Mouse (Mus musculus): ENCODE results near the gene Bcdin3d. TPM values are rescaled to one million over a fixed set of nuclear protein-coding genes. Genes with fewer than 3 reads are reported as not detected.
"Not testable (repeated sequence)": the region's sequence is repeated elsewhere in the genome, so short reads cannot be mapped to it uniquely, and the experiment has no call there.

The Bcdin3d gene
- polyA plus RNA-seq, 1 experiment from 2014 or later: 5.2 TPM

DNA sequence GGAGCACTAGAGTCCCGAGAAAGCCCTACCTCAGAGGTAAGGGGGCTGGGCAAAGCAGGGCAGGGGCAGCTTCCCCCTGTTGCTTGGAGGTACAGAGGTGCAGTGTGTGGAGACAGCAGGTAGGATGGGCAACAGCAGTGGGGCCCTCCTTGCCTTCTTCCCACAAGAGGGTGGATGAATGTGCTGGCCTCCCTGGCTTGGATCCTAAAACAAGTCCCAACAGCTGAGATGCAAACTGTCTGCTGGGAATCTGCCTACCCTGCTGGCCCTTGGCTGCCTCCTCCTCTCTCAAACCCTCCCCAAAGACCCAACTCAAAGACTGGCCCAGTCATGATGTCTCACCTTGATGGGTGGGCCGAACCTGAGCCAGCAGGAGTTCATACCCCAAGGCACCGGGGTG is 19.1 kb downstream of the Bcdin3d start:
- H3K4me2 ChIP-seq: no peak overlapping the region
- H3K9ac ChIP-seq: no peak overlapping the region
- no peaks in the 10 kb centered on the region for H3K36me3 ChIP-seq (replicated peaks)
- no peaks in the 10 kb centered on the region for H3K9me3 ChIP-seq (replicated peaks)
- H3K27ac ChIP-seq (replicated peaks): no peak overlapping the region
- H3K4me1 ChIP-seq (replicated peaks): peaks cover 26% of the 10 kb centered on the region
- 76% methylated on average over 3 of the region's 3 CpGs for WGBS (ENCODE audit: insufficient replicate concordance)
- no peak overlapping the region for H3K4me3 ChIP-seq (replicated peaks)
- H3K27me3 ChIP-seq: peaks cover 13% of the 10 kb centered on the region
- ATAC-seq (ENCODE audit: insufficient read depth): no peak

GRCm38 (mm10) chr15:99454585-99455279 is 19.8 kb downstream of the Bcdin3d start:
- H3K4me1 ChIP-seq (replicated peaks): peaks cover 33% of the 10 kb centered on the region
- no peak overlapping the region for H3K9ac ChIP-seq

GRCm38 (mm10) chr15:99453153-99453900 is 21.2 kb downstream of the Bcdin3d start:
- no peak for ATAC-seq (ENCODE audit: insufficient read depth)
- H3K4me1 ChIP-seq (replicated peaks): peaks cover 42% of the 10 kb centered on the region
- H3K9me3 ChIP-seq (replicated peaks): no peaks in the 10 kb centered on the region
- no peak overlapping the region for H3K4me3 ChIP-seq (replicated peaks)
- no peak overlapping the region for H3K9ac ChIP-seq
- no peak overlapping the region for H3K27ac ChIP-seq (replicated peaks)
- H3K36me3 ChIP-seq (replicated peaks): no peaks in the 10 kb centered on the region
- peaks cover 13% of the 10 kb centered on the region for H3K27me3 ChIP-seq
- 64% methylated on average over 11 of the region's 11 CpGs for WGBS (ENCODE audit: insufficient replicate concordance)
- H3K4me2 ChIP-seq: no peak overlapping the region

More at GRCm38 (mm10) chr15:99454585-99455279, 19.8 kb downstream of the Bcdin3d start:
- WGBS (ENCODE audit: insufficient replicate concordance): 59% methylated on average over 7 of the region's 7 CpGs
- Histone ChIP-seq H3K27me3 (peaks cover 13% of the 10 kb centered on the region), H3K4me2 (no peak overlapping the region), H3K4me3 (replicated peaks) (no peak overlapping the region), H3K9me3 (replicated peaks) (no peaks in the 10 kb centered on the region), H3K36me3 (replicated peaks) (no peaks in the 10 kb centered on the region), H3K27ac (replicated peaks) (no peak overlapping the region)
- no peak for ATAC-seq (ENCODE audit: insufficient read depth)

GRCm38 (mm10) chr15:99449751-99450280 is 24.7 kb downstream of the Bcdin3d start:
- H3K27ac ChIP-seq (replicated peaks): peak overlapping the region; percentile 35
- H3K9ac ChIP-seq: no peak overlapping the region
- H3K36me3 ChIP-seq (replicated peaks): no peaks in the 10 kb centered on the region
- 11% methylated on average over 8 of the region's 8 CpGs for WGBS (ENCODE audit: insufficient replicate concordance)
- H3K4me1 ChIP-seq (replicated peaks): peaks cover 25% of the 10 kb centered on the region
- ATAC-seq (ENCODE audit: insufficient read depth): peak; percentile 69
- no peaks in the 10 kb centered on the region for H3K9me3 ChIP-seq (replicated peaks)
- H3K27me3 ChIP-seq: no peaks in the 10 kb centered on the region
- H3K4me2 ChIP-seq: peak overlapping the region; percentile 48
- no peak overlapping the region for H3K4me3 ChIP-seq (replicated peaks)

DNA sequence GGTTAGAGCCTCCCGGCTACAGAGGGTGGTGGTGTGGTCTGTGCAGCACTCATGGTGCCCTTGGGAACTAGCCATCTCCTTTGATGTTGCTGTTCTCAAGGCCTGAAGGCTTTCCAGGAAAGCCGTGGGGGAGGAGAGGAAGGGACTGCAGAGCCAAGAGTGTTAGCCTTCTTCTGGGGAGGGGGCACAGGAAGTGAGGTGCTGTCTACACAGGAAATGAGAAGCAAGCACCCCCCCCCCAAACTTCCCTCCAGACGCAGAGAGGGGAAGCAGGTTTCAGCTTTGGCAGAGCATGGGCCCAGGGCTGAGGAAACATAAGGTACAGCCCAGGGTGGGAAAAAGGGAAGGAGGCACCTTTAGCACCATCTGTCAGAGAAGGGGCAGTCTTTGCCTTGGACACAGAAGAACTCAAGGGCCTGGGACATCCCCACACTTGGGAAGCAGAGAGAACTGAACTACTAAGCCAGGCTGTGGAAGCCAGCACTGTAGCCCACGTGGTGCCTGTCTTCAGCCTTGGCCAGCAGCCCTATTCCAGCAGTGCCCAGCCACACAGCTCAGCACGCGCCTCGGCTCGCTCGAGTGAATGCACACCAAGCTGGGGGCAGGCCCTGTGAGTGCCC is 25.3 kb downstream of the Bcdin3d start:
- H3K27ac ChIP-seq (replicated peaks): peak overlapping the region; percentile 35
- H3K9me3 ChIP-seq (replicated peaks): no peaks in the 10 kb centered on the region
- ATAC-seq (ENCODE audit: insufficient read depth): peak; percentile 45
- 15% methylated on average over 9 of the region's 9 CpGs for WGBS (ENCODE audit: insufficient replicate concordance)
- no peak overlapping the region for H3K4me3 ChIP-seq (replicated peaks)
- no peak overlapping the region for H3K9ac ChIP-seq
- H3K36me3 ChIP-seq (replicated peaks): no peaks in the 10 kb centered on the region
- H3K27me3 ChIP-seq: no peaks in the 10 kb centered on the region
- H3K4me2 ChIP-seq: peak overlapping the region; percentile 48
- H3K4me1 ChIP-seq (replicated peaks): peaks cover 25% of the 10 kb centered on the region

- H3K4me3 ChIP-seq (replicated peaks); H3K4me2 ChIP-seq; ATAC-seq (ENCODE audit: insufficient read depth); H3K9ac ChIP-seq; H3K27ac ChIP-seq (replicated peaks); H3K36me3 ChIP-seq (replicated peaks); H3K27me3 ChIP-seq; H3K9me3 ChIP-seq (replicated peaks): not testable (repeated sequence)
- 67% methylated on average over 10 of the region's 10 CpGs for WGBS (ENCODE audit: insufficient replicate concordance)
- H3K4me1 ChIP-seq (replicated peaks): peaks cover 28% of the 10 kb centered on the region
Observed at GRCm38 (mm10) chr15:99446136-99446535, 28.4 kb downstream of the Bcdin3d start.

DNA sequence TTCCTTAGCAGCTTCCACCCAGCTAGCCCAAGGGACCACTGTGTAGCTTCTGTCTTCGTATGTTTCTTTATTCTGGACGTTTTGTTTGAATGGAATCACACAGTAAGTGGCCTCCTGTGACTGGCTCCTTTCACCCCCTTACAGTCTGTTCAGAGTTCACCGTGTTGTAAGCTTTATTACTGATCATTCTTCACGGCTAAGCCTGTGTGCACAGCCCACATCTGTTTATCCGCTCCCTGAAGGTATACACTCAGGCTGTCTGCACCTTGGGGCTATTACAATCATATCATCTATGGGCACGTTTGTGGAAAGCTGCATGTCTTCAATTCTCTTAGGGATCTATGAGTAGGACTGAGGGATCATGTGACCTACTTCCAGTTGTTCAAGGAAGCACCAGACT is 29.0 kb downstream of the Bcdin3d start:
- no peak for ATAC-seq (ENCODE audit: insufficient read depth)
- Histone ChIP-seq H3K4me1 (replicated peaks) (peaks cover 31% of the 10 kb centered on the region), H3K36me3 (replicated peaks) (no peaks in the 10 kb centered on the region), H3K9me3 (replicated peaks) (no peaks in the 10 kb centered on the region), H3K9ac (no peak overlapping the region), H3K27me3 (no peaks in the 10 kb centered on the region), H3K27ac (replicated peaks) (no peak overlapping the region), H3K4me2 (no peak overlapping the region), H3K4me3 (replicated peaks) (no peak overlapping the region)
- 61% methylated on average over 6 of the region's 6 CpGs for WGBS (ENCODE audit: insufficient replicate concordance)

DNA sequence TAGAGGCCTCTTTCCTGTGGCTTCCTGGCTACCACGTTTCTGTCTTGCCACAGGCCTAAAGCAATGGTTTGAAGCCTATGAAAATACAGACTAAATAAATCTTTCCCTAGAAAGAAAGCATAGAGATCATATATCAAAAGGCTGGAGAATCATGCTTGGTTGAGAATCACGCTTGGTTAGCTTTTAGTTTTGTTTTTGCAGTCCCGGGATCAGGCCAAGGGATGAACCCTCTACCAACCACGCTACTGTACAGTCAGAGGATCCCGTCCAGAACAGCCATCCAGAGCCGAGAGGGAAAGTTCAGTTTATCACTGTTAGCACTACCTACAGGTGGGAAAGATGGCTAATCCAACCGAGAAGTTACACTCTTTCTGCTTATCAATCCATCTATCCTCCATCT is 32.2 kb downstream of the Bcdin3d start:
- Histone ChIP-seq H3K27ac (replicated peaks) (no peak overlapping the region), H3K4me1 (replicated peaks) (peaks cover 16% of the 10 kb centered on the region; the same call in 1 of the 2 replicates), H3K27me3 (no peaks in the 10 kb centered on the region), H3K4me3 (replicated peaks) (no peak overlapping the region), H3K9ac (no peak overlapping the region), H3K9me3 (replicated peaks) (no peaks in the 10 kb centered on the region), H3K36me3 (replicated peaks) (no peaks in the 10 kb centered on the region), H3K4me2 (no peak overlapping the region)
- ATAC-seq (ENCODE audit: insufficient read depth): no peak
- WGBS (ENCODE audit: insufficient replicate concordance): 65% methylated on average over 7 of the region's 7 CpGs

- no peak for ATAC-seq (ENCODE audit: insufficient read depth)
- Histone ChIP-seq H3K4me2 (no peak overlapping the region), H3K4me3 (replicated peaks) (no peak overlapping the region), H3K9me3 (replicated peaks) (no peaks in the 10 kb centered on the region), H3K27ac (replicated peaks) (no peak overlapping the region), H3K9ac (no peak overlapping the region), H3K36me3 (replicated peaks) (no peaks in the 10 kb centered on the region), H3K27me3 (no peaks in the 10 kb centered on the region), H3K4me1 (replicated peaks) (peaks cover 18% of the 10 kb centered on the region; the same call in 1 of the 2 replicates)
- 62% methylated on average over 8 of the region's 8 CpGs for WGBS (ENCODE audit: insufficient replicate concordance)
Observed at GRCm38 (mm10) chr15:99440816-99441457, 33.6 kb downstream of the Bcdin3d start.

- no peak for ATAC-seq (ENCODE audit: insufficient read depth)
- Histone ChIP-seq H3K36me3 (replicated peaks) (no peaks in the 10 kb centered on the region), H3K27me3 (no peaks in the 10 kb centered on the region), H3K27ac (replicated peaks) (no peak overlapping the region), H3K9ac (no peak overlapping the region), H3K4me1 (replicated peaks) (peaks cover 20% of the 10 kb centered on the region; the same call in 1 of the 2 replicates), H3K9me3 (replicated peaks) (no peaks in the 10 kb centered on the region), H3K4me2 (no peak overlapping the region), H3K4me3 (replicated peaks) (no peak overlapping the region)
- 42% methylated on average over 2 of the region's 2 CpGs for WGBS (ENCODE audit: insufficient replicate concordance)
Observed at GRCm38 (mm10) chr15:99440112-99440815, 34.3 kb downstream of the Bcdin3d start.

Data from liver, embryonic 15.5 days (tissue).